Mouse (Mus musculus) urinary bladder, postnatal 4 days (tissue): ENCODE measurements at regions not wholly inside any gene's neighbourhood (a gene's known extent, or its start where the extent isn't known, plus 50 kb on each side); places are given as distances from the start of the nearest gene placed in this dataset.
A peak's percentile ranks its signal among the peaks of the same experiment; 100 is the strongest.

Experiments used
- DNase-seq, 2 experiments: peaks; one replicate each; pipeline ENCODE4 v3.0.0; 2021 to 2022; ENCODE audit warnings: low spot score in 2 of 2

GRCm38 (mm10) chr3:37976566-37976965 lies 252.3 kb upstream of the Gm5148 start:
- DNase-seq, result peak; percentile 69 to 78

GRCm38 (mm10) chr3:37975194-37975756 lies 251.0 kb upstream of the Gm5148 start:
- DNase-seq, result no peak

DNA sequence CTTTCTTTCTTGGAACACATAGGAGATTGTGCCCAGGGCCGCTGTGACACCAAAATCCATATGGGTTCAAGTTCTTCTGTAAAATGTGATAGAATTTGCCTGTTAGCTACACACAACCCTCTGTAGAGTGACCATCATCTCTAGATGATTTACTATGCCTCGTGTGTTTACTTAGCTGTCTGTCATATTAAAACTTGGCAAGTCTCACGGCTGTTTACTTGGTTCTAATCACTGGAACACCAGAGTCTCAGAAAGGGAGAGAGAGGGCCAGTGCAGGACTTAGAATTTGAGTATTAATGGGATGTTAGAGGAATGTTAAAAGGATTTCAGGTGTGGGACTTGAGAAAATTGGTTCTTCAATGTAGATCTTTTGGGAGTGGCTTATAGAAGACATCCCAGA lies 248.6 kb upstream of the Gm5148 start:
- DNase-seq, result no peak

DNA sequence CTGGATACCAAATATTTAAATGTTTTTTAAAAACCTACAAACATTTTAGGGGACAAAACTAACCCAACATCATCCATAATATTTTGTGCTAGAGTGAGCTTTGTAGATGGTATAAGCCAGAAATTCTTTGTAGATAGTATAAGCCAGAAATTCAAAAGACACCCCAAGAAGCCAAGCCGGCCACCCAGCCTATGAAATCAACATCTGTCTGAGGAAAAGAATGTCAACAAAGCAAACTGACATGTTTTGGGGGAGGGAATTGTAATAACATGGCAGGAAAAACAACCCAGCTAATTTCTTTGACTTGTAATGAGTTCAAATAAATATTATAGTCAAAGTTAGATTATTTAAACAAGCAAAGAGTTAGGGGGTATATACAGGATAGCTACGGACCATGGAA lies 246.9 kb upstream of the Gm5148 start:
- no peak for DNase-seq

DNA sequence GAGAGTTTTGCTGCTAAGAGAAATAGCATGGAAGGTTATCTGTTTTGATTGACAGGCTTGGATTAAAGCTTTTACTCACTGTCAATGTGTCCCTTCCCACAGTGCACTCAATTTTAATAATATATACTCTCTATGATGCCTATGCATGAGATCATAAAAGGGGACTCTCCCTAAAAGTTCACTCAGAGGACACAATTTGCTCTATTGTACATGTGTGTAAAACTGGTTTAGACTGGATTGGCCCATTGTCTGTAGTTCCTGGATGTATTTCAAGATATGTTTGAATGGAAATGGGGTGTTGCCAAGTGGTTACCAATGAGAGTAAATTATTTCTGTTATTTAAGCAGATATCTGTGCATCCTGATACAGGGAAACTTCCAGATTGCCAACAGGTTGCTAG lies 244.4 kb upstream of the Gm5148 start:
- DNase-seq, result no peak

GRCm38 (mm10) chr3:37965221-37965620 lies 240.9 kb upstream of the Gm5148 start:
- DNase-seq, result no peak

DNA sequence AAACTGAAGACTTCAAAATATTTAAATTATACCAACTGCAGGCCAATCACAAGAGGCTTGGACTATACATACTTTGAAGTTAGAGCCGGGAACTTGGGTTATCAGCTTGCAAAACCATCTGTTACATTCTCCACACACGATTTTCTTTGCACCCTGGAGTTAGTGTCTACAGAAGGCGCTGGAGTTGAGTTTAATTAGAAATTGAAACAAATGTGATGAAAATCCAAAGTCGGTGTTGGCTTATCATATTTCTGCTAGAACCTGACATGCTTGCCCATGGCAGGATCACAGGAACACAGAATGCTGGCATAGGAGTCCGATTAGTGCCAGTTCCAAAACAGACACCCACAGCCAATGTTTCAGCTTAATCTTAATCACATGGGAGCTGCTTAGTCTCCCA lies 239.8 kb upstream of the Gm5148 start:
- no peak for DNase-seq

- DNase-seq, result no peak
Observed at GRCm38 (mm10) chr3:37962811-37963210, 238.5 kb upstream of the Gm5148 start.

DNA sequence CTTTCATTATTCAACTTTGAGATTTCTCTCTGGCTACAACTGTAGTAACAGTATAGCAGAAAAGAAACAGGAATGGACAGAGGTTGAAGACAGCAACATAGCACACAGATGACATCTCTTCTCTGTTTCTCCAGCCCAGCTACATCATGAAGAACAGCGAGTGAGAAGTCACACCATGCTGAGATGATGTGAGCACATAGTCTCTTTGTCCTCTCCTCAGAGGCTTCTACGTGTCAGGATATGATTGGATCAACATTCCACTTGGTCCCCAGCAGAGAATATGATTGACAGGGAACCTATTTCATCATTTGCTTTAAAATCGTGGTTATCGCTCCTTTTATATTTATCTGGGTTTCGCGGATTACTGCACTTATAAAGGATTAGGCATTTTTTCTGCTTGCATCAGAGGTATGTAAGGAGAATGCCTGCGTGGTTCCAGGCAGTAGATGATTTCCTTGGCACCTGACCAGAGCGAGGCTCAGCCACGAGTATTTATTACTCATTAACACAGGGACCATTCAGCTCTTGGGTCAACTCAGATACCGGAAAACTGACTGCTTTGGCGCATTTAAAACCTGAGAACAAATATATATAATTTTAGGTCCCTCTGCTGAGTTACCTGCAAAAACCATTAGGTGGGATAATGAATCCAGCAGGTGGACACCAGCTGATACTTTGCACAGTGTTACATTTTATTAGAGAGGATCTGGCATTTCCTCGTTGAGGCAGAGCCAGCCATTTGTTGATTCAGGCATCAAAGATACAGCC lies 237.9 kb upstream of the Gm5148 start:
- no peak for DNase-seq

DNA sequence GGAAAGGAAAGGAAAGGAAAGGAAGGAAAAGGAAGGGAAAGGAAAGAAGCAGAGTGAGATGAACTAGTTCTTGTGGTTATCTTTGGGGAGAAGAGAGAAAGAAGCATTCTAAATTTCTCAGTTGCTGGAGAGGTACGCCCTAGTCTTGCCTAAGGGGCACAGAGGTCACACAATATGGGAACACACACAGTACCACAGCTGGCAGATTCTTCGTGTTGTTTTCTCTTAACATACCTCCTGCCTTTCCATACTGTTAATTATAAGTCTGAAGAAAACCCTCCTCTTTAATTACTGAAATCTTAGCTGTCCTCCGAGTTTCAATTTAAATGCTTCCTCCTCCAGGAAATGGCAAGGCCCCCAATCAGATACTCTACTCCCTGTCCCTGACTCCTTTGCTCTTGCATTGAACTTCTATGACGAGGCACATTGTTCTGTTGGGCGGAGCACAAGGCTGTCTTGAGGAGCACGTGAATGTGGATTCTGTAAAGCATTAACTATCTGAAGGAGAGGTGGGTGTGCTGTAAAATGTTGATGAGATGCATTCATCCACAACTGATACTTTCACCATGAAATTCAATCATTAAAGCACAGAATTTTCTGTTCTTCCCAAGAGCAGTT lies 234.2 kb upstream of the Gm5148 start:
- DNase-seq, result no peak

DNA sequence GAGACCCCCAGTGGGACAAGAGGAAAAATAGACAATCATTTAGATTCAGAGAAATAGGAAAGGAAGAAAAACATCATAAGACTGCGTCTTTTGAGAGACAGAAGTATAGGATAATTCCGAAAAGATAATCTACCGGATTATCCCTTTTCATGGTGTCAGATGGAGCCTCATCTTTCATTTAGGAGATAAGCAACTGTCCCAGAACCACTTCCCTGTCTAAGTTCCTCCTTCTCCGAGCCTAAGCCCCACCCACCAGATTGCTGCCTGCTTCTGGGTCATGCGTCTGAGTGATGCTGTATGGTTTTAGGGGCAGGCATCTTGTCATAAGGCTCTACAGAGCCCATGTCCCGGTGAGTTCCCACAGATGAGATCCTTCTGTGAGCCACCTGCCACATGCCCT lies 232.3 kb upstream of the Gm5148 start:
- DNase-seq, result no peak

- DNase-seq, result no peak
Observed at GRCm38 (mm10) chr3:37952891-37953290, 228.6 kb upstream of the Gm5148 start.

- DNase-seq, result no peak
Observed at GRCm38 (mm10) chr3:37952251-37952650, 228.0 kb upstream of the Gm5148 start.

GRCm38 (mm10) chr3:37943661-37944060 lies 219.4 kb upstream of the Gm5148 start:
- DNase-seq, result no peak

DNA sequence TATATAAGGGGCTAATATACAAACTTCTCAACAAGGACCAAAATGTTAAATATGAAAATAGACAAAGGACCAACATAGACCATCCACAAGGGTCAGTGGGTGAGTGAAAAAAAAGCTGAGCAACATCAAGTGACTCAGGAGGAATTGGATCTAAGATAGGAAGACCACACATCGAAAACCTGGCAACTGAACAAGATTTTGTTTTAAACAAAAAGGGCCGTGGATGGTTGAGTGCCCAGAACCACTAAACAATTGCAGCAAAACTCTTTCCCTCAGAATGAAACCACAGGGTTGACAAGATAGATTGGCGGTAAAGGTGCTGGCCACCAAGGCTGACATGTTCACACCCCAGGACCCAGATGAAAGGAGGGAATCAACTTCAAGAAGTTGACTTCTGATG lies 215.7 kb upstream of the Gm5148 start:
- no peak for DNase-seq

- DNase-seq, result no peak
Observed at GRCm38 (mm10) chr3:37938870-37939269, 214.6 kb upstream of the Gm5148 start.

DNA sequence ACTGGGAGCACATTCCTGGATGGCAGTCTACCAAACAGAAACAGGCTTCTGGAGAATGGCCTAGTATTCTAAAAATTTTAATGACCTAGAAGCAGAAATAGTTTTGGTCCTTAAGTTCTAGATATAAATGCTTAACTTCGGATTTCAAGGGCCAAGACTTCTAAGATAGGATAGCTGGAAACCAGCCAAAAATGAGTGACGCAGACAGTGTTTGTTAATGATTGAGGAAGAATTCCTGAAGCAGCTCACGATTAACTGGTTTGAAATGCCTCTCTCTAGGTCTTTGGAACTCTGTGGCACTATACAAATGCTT lies 213.9 kb upstream of the Gm5148 start:
- no peak for DNase-seq

GRCm38 (mm10) chr3:37937381-37938283 lies 213.3 kb upstream of the Gm5148 start:
- peak in 1 of 2 experiments; percentile 31 for DNase-seq

- peak in 1 of 2 experiments; percentile 60 for DNase-seq
Observed at GRCm38 (mm10) chr3:37936251-37936931, 212.1 kb upstream of the Gm5148 start.

DNA sequence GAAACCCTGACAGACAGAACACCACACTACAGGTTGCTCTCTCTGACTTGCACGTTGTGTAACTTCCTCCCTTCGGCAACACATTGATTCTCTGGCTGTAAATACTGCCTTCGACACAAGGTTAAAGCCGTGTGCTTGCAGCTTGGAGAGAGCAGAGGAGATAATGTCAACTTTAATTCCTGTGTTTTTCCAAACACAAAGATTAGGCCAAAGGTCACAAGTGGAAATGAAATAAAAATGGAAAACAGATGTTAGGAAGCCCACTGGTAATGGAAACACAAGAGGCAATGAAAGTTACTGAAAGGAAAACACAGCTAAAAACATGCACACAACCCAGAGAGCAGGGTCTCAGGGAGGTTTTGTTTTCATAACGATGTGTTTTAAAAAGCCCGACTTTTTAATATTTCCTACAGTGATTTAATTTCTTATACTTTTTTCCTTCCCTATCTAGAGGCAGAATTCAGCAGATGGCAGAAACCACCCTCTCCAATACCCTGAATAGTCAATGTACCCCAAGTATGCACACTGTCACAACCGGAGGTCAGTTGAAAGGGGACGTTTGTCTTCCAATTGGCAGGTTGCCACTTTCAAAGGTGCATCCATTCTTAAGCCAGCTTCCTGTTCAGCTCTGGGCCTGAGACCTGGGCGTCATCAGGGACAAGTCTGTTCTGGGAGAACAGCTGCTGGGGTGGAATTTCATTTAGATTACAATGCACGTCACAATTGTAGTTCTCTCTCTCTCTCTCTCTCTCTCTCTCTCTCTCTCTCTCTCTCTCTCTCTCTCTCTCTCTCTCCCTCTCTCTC lies 210.8 kb upstream of the Gm5148 start:
- DNase-seq, result no peak

DNA sequence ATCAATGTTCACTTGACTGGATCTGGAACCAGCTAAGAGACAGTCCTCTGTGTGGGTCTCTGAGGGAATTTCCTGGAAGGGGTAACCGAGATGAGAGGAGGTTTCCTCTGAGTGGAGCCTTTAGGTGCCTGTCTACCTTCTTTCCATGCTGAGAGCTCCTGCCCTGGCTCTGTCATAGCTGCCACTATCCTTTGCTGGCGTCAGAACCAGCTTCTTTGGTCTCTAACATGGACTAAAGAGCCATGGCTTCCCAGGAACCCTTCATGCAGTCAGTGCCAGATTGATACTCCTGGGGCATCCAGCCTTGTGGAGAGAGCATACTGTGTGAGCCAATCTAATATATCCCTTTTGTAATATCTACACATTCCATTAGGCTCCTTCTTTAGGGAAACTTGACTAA lies 209.9 kb upstream of the Gm5148 start:
- no peak for DNase-seq
